Mouse (Mus musculus) myocyte (in vitro differentiated cells): ENCODE results near the gene Kbtbd12.

ENCODE experiments used
- CEBPB ChIP-seq: IDR thresholded peaks from 2 replicates; pipeline ENCODE4 v1.6.1; 2011; ENCODE audit warnings: mild to moderate bottlenecking, moderate library complexity; ENCODE audit not compliant: poor library complexity, insufficient read depth, severe bottlenecking
- E2F4 ChIP-seq: IDR thresholded peaks from one replicate; pipeline ENCODE4 v1.6.1; 2011; ENCODE audit warnings: mild to moderate bottlenecking, control low read depth, moderate library complexity; ENCODE audit not compliant: insufficient read depth
- MAX ChIP-seq: IDR thresholded peaks from one replicate; pipeline ENCODE4 v1.6.1; 2011; ENCODE audit warnings: low read depth, mild to moderate bottlenecking, control low read depth
- MYOD1 ChIP-seq, 3 experiments: IDR thresholded peaks; one replicate each; pipeline ENCODE4 v1.6.1; 2011; ENCODE audit warnings: control low read depth in 2 of 3, low read depth in 2 of 3, mild to moderate bottlenecking in 2 of 3, moderate library complexity in 1 of 3; ENCODE audit not compliant: insufficient read length in 2 of 3, control insufficient read depth in 1 of 3
- MYOG ChIP-seq, 3 experiments: IDR thresholded peaks; one replicate each; pipeline ENCODE4 v1.6.1; 2011; ENCODE audit warnings: control low read depth in 2 of 3, low read depth in 2 of 3, mild to moderate bottlenecking in 2 of 3; ENCODE audit not compliant: insufficient read length in 2 of 3, control insufficient read depth in 1 of 3, insufficient read depth in 1 of 3
- POLR2A ChIP-seq: IDR thresholded peaks from one replicate; pipeline ENCODE4 v1.6.1; 2011; ENCODE audit warnings: low read depth, mild to moderate bottlenecking, control low read depth, moderate library complexity; ENCODE audit not compliant: insufficient read length
- POLR2AphosphoS2 ChIP-seq: IDR thresholded peaks from one replicate; pipeline ENCODE4 v1.6.1; 2011; ENCODE audit warnings: low read depth, control low read depth; ENCODE audit not compliant: insufficient read length
- REST ChIP-seq: IDR thresholded peaks from one replicate; pipeline ENCODE4 v1.6.1; 2011; ENCODE audit warnings: mild to moderate bottlenecking, control low read depth, moderate library complexity; ENCODE audit not compliant: insufficient read depth, insufficient read length
- SRF ChIP-seq: IDR thresholded peaks from one replicate; pipeline ENCODE4 v1.6.1; 2011; ENCODE audit warnings: low read depth; ENCODE audit not compliant: control insufficient read depth, insufficient read length
- TCF12 ChIP-seq: IDR thresholded peaks from one replicate; pipeline ENCODE4 v1.6.1; 2011; ENCODE audit warnings: mild to moderate bottlenecking, control low read depth; ENCODE audit not compliant: poor library complexity, insufficient read depth, severe bottlenecking
- TCF3 ChIP-seq: IDR thresholded peaks from one replicate; pipeline ENCODE4 v1.6.1; 2011; ENCODE audit warnings: low read depth, control low read depth; ENCODE audit not compliant: insufficient read length
- USF1 ChIP-seq: IDR thresholded peaks from one replicate; pipeline ENCODE4 v1.6.1; 2011; ENCODE audit warnings: low read depth, mild to moderate bottlenecking, control low read depth, moderate library complexity

- no peak for TF ChIP-seq MYOG (IDR thresholded peaks at IDR 0.05; ENCODE audit: control insufficient read depth in 1 of 3, insufficient read depth in 1 of 3, insufficient read length in 2 of 3, low read depth in 2 of 3)
- no peak for TF ChIP-seq POLR2A
- TF ChIP-seq USF1, result no peak
- no peak for TF ChIP-seq CEBPB
- TF ChIP-seq MAX, result no peak
- TF ChIP-seq TCF12, result no peak
- TF ChIP-seq SRF, result no peak
- no peak for TF ChIP-seq POLR2AphosphoS2
- TF ChIP-seq TCF3, result no peak
- TF ChIP-seq E2F4, result no peak
- TF ChIP-seq MYOD1 (IDR thresholded peaks at IDR 0.05; ENCODE audit: control insufficient read depth in 1 of 3, insufficient read length in 2 of 3, low read depth in 2 of 3), result no peak
- no peak for TF ChIP-seq REST
Measured at GRCm38 (mm10) chr6:88606417-88606816, 31.3 kb downstream of the Kbtbd12 start.
